Mouse (Mus musculus) hindbrain, embryonic 12.5 days (tissue): Measurements from ENCODE around the gene Gm5485. TPM values are rescaled to one million over a fixed set of nuclear protein-coding genes. Genes with fewer than 3 reads are reported as not detected.

Experiments used
- ATAC-seq: fragments of 200-750 bp; cut with Nextera tagmentation; 2 replicates; pipeline ENCODE4 v1.8.0; 2017; ENCODE audit warnings: moderate TSS enrichment; ENCODE audit not compliant: low FRiP score
- H3K27ac ChIP-seq: fragments of 300-500 bp; sonication (generic); 2 replicates; pipeline ENCODE4 v1.5.1; 2016; ENCODE audit warnings: mild to moderate bottlenecking
- H3K27me3 ChIP-seq: fragments of 300-500 bp; sonication (generic); 2 replicates; pipeline ENCODE4 v1.6.1; 2016; ENCODE audit warnings: mild to moderate bottlenecking
- H3K36me3 ChIP-seq: fragments of 300-500 bp; sonication (generic); 2 replicates; pipeline ENCODE4 v1.6.1; 2016; ENCODE audit warnings: mild to moderate bottlenecking
- H3K4me1 ChIP-seq: fragments of 300-500 bp; sonication (generic); 2 replicates; pipeline ENCODE4 v1.6.1; 2016
- H3K4me2 ChIP-seq: fragments of 300-500 bp; sonication (generic); replicated peaks from 2 replicates; pipeline ENCODE4 v1.6.1; 2016; ENCODE audit warnings: mild to moderate bottlenecking
- H3K4me3 ChIP-seq: fragments of 300-500 bp; sonication (generic); 2 replicates; pipeline ENCODE4 v1.5.1; 2016; ENCODE audit warnings: mild to moderate bottlenecking
- H3K9ac ChIP-seq: fragments of 300-500 bp; sonication (generic); 2 replicates; pipeline ENCODE4 v1.6.1; 2016; ENCODE audit warnings: mild to moderate bottlenecking, moderate library complexity
- H3K9me3 ChIP-seq: fragments of 300-500 bp; sonication (generic); replicated peaks from 2 replicates; pipeline ENCODE4 v1.6.1; 2016; ENCODE audit warnings: mild to moderate bottlenecking
- WGBS: fragments of 180-500 bp; shearing (Covaris S2); methylation state at CpG from one replicate; pipeline ENCODE4 v1.1.7; 2016; 5-methylcytosine and 5-hydroxymethylcytosine counted together
- polyA plus RNA-seq: library from polyadenylated mRNA; unstranded; fragments of >200 nt; fragmentation: Nextera tagmentation; extraction: Ambion mirVana; gene quantifications from 2 replicates; pipeline ENCODE4 v1.2.1, GENCODE M21; 2016

Gm5485 gene
- not detected in 2 replicates for polyA plus RNA-seq

DNA sequence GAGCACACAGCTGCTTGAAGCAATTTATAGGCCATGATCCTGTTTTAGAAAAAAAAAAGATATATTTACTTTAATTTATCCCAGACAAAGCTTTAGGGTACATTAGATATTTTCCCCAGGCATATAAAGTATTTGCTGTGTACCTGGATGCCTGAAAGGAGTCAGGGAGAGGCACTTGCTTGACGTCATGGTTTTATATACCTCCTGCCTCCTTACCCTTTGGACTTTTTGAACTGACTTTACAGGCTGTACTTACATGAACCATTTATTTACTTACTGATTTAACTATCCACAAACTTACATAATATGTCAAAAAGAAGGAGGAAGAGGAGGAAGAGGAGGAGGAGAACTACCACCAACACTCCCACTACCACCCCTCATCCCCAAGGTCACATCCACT lies at the start of gene Gm5485:
Gm5485 (minus strand) TSS at position 171 of the 400 bp plus-strand sequence.
- no peak within 1 kb of the TSS for H3K9ac ChIP-seq
- H3K27ac ChIP-seq: no peak within 1 kb of the TSS
- no peaks in the 10 kb centered on the region for H3K27me3 ChIP-seq
- no peak within 1 kb of the TSS for H3K4me2 ChIP-seq
- 89% methylated on average over 1 of the region's 1 CpGs for WGBS
- ATAC-seq: no peak
- H3K9me3 ChIP-seq: no peaks in the 10 kb centered on the region
- no peaks in the 10 kb centered on the region for H3K36me3 ChIP-seq
- H3K4me1 ChIP-seq: no peaks in the 10 kb centered on the region
- H3K4me3 ChIP-seq: no peak within 1 kb of the TSS

DNA sequence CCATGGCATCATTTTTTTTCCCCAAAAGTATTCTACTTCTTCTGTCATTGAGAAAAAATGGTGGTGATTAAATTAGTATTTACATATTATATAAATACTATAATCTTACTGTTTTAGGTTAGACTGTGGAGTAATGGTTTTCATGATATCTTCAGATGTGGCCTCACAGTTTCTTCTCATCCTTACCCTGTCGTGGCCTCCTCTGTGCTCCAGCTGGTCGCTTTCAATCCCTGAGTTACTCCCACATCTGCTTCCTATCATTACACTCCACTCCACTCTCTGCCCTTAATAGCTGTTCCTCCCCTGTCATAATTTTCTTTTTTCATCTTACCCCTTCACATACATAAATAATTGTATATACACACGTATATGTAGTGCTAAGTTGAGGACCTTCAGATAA lies 41.0 kb upstream of the Gm5485 start:
- no peak for ATAC-seq
- 79% methylated on average over 3 of the region's 3 CpGs for WGBS
- Histone ChIP-seq H3K27me3 (no peaks in the 10 kb centered on the region), H3K27ac (no peak overlapping the region), H3K36me3 (no peaks in the 10 kb centered on the region), H3K4me2 (no peak overlapping the region), H3K9me3 (no peaks in the 10 kb centered on the region), H3K4me1 (no peaks in the 10 kb centered on the region), H3K4me3 (no peak overlapping the region), H3K9ac (no peak overlapping the region)

DNA sequence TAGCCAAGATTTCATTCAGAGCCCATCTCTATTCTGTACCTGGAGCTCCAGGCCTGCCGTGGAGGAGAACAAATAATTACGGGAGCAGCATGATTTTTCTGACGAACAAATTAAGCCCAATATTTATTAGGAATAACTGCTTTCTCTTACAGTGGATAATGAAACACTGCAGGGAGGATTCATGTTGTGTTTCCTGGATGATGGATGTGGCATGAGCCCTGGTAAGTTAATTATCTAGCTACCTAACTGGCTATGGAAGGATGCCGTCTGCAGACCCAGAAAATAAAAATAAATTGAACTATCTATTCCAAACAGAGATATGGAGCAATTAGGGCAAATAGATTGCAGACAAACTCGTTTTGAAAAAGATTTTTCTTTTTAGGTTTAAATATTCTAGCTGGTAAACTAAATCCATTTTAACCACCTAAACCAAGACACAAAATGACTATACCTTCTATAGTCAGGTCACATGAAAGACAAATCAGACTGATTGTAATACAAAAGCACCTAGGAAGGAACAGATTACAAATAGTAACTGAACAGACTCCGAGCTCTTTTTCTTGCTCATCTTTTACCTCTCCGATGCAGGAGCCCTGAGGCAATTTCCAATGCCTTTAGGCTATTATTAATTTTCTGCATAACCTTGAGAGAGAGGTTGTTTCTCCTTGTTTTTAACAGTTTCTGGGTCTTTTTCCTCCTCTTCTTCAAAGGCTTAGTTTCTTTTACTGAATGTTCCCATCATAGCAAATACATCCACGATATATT lies 34.1 kb upstream of the Gm5485 start:
- WGBS: 68% methylated on average over 8 of the region's 8 CpGs
- Histone ChIP-seq H3K27ac (no peak overlapping the region), H3K9ac (no peak overlapping the region), H3K4me3 (no peak overlapping the region), H3K27me3 (no peaks in the 10 kb centered on the region), H3K4me1 (no peaks in the 10 kb centered on the region), H3K9me3 (no peaks in the 10 kb centered on the region), H3K36me3 (no peaks in the 10 kb centered on the region), H3K4me2 (no peak overlapping the region)
- no peak for ATAC-seq

DNA sequence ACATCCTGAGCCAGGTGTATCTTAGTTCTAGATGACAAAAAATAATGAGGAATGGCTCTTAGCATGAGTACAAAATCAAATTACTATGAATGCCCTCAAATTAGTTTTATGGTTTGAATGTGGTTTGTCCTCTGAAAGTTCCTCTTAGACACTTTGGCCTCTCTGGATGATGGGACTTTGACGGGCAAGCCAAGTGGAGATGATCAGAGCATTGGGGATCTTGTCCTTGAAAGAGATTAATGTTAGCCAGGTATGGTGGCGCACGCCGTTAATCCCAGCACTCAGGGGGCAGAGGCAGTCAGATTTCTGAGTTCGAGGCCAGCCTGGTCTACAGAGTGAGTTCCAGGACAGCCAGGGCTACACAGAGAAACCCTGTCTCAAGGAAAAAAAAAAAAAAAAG lies 32.4 kb upstream of the Gm5485 start:
- WGBS: 94% methylated on average over 5 of the region's 5 CpGs
- no peak overlapping the region for H3K4me2 ChIP-seq
- H3K36me3 ChIP-seq: no peaks in the 10 kb centered on the region
- H3K9me3 ChIP-seq: no peaks in the 10 kb centered on the region
- H3K9ac ChIP-seq: no peak overlapping the region
- no peaks in the 10 kb centered on the region for H3K27me3 ChIP-seq
- no peak overlapping the region for H3K4me3 ChIP-seq
- no peaks in the 10 kb centered on the region for H3K4me1 ChIP-seq
- H3K27ac ChIP-seq: no peak overlapping the region
- ATAC-seq: no peak

DNA sequence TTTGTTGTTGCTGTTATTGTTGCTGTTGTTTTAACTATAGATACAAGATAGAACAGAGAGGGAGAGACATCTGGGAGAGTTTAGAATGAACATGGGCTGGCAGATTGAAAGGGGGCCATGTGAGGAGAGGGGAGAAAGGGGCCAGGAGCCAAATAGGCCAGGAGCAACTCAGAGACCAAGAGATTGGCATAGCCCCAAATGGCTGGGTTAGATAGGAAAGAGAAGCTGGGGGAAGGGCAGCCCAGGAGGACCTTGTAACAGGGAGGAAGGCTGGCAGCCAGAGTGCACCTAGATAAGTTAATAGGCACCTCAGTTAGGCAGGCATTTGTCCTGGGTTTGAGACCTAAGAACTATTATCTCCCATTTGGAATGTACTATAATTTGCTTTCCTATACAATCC lies 25.3 kb upstream of the Gm5485 start:
- H3K4me3 ChIP-seq: no peak overlapping the region
- no peak overlapping the region for H3K4me2 ChIP-seq
- no peaks in the 10 kb centered on the region for H3K9me3 ChIP-seq
- H3K4me1 ChIP-seq: no peaks in the 10 kb centered on the region
- no peaks in the 10 kb centered on the region for H3K36me3 ChIP-seq
- H3K27me3 ChIP-seq: no peaks in the 10 kb centered on the region
- H3K9ac ChIP-seq: no peak overlapping the region
- no peak overlapping the region for H3K27ac ChIP-seq
- ATAC-seq: no peak

DNA sequence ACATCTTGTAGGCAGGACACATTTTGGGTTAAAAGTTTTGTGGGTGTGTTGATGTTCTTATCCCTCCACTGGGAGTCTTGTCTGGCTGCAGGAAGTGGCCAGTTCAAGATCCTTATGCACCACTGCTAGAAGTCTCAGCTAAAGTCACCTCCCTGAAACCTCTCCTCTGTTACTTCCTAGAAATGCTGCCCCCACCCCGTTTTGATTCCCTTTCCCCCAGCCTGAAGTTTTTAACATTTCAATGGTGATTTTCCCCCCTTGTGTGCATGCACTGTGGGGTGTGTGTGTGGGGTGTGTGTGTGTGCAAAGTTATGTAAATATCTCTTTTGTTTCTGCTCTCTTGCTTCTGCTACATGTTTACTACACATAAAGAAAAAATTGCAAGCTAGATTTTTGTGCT lies 23.2 kb upstream of the Gm5485 start:
- ATAC-seq: no peak
- Histone ChIP-seq H3K36me3 (no peaks in the 10 kb centered on the region), H3K27me3 (no peaks in the 10 kb centered on the region), H3K4me3 (no peak overlapping the region), H3K9ac (no peak overlapping the region), H3K27ac (no peak overlapping the region), H3K9me3 (no peaks in the 10 kb centered on the region), H3K4me2 (no peak overlapping the region), H3K4me1 (no peaks in the 10 kb centered on the region)
- 12% methylated on average over 1 of the region's 1 CpGs for WGBS

DNA sequence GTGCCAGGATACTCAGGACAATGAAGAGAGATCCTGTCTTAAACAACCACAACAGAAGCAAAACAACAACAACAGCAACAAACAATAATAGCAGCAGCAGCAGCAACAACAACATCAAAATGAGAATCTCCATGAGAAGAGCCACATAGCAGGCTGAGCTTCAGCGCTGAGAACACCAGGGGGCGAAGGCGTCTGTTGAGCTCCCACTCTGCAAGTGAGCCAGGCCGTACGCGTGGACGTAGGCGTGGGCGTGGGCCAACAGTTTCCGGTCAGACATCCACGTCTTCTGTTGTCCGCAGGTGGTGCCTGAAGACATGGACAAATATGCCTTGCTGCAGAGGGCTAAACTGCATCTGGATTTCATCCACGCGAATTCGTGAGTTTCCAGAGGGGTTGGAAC lies 18.8 kb upstream of the Gm5485 start, which contains the start of gene Morc1:
Morc1 (plus strand) TSS at position 211 of the 400 bp plus-strand sequence.
- 91% methylated on average over 15 of the region's 15 CpGs for WGBS
- no peaks in the 10 kb centered on the region for H3K9me3 ChIP-seq
- H3K36me3 ChIP-seq: no peaks in the 10 kb centered on the region
- no peak within 1 kb of the TSS for H3K4me3 ChIP-seq
- no peak within 1 kb of the TSS for H3K4me2 ChIP-seq
- no peak for ATAC-seq
- no peaks in the 10 kb centered on the region for H3K4me1 ChIP-seq
- H3K9ac ChIP-seq: no peak within 1 kb of the TSS
- no peak within 1 kb of the TSS for H3K27ac ChIP-seq
- no peaks in the 10 kb centered on the region for H3K27me3 ChIP-seq

DNA sequence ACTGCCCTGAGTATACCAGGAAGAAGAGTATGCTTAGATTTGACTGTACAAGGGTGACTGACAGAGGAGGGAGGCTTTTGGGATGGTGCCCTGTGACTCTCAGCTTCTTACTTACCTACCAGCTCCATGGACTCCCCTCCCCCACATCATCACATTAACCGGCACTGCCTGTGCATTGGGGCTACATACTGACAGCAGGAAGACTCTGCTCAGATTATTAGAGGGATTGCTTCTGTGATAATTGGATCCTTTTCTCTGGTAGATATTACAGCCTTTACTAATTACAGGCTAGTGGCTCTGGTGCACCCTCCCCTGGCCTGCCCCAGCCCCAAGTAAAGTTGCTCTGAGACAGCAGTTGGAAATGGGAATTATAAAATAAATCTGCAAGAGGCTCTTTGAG lies 17.2 kb upstream of the Gm5485 start:
- ATAC-seq: no peak
- Histone ChIP-seq H3K4me3 (no peak overlapping the region), H3K4me2 (no peak overlapping the region), H3K36me3 (no peaks in the 10 kb centered on the region), H3K4me1 (no peaks in the 10 kb centered on the region), H3K9me3 (no peaks in the 10 kb centered on the region), H3K9ac (no peak overlapping the region), H3K27ac (no peak overlapping the region), H3K27me3 (no peaks in the 10 kb centered on the region)
- 69% methylated on average over 1 of the region's 1 CpGs for WGBS

DNA sequence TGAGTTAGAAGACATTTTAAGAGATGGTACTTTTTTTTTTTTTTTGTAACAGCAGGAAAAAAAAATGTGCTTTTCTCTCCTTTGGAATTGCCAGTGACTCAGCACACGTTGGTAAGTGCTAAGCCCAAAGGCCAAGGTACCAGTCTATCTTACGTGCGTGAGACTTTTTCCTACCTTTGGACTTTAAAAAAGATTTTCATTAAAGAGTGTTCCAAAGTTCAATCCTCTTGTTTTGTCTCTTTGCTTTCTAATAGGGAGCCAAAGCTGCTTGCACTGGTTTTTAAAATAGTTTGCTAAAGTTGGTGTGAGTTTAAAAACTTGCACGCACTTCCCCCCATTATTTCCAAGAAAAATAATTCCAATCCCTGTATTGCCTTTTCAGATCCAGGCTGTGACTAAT lies 11.9 kb upstream of the Gm5485 start:
- no peaks in the 10 kb centered on the region for H3K9me3 ChIP-seq
- no peak for ATAC-seq
- H3K27me3 ChIP-seq: no peaks in the 10 kb centered on the region
- no peak overlapping the region for H3K4me2 ChIP-seq
- H3K36me3 ChIP-seq: no peaks in the 10 kb centered on the region
- H3K27ac ChIP-seq: no peak overlapping the region
- no peaks in the 10 kb centered on the region for H3K4me1 ChIP-seq
- H3K9ac ChIP-seq: no peak overlapping the region
- 78% methylated on average over 4 of the region's 4 CpGs for WGBS
- H3K4me3 ChIP-seq: no peak overlapping the region

DNA sequence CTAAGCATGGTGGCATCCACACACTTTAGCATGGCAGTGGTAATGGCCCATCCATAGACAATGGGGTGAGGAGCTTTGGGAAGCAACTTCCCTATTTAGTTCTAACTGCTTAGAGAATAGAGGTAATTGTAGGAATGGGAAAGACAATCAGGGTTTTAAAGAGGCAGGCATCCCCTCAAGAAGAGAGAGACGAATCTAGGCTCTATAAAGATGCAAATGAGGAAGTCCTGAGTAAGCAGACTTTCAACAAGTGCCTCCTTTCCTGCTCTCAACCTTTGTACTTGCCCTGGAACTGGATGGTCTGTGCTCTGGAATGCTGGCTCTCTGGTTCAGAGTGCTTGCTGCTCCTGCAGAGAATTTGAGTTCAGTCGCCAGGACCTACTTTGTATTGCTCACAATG lies 10.3 kb upstream of the Gm5485 start:
- H3K27ac ChIP-seq: no peak overlapping the region
- ATAC-seq: no peak
- H3K4me1 ChIP-seq: no peaks in the 10 kb centered on the region
- no peaks in the 10 kb centered on the region for H3K9me3 ChIP-seq
- no peak overlapping the region for H3K4me3 ChIP-seq
- H3K36me3 ChIP-seq: no peaks in the 10 kb centered on the region
- H3K27me3 ChIP-seq: no peaks in the 10 kb centered on the region
- no peak overlapping the region for H3K9ac ChIP-seq
- no peak overlapping the region for H3K4me2 ChIP-seq
- WGBS: 25% methylated on average over 2 of the region's 2 CpGs

DNA sequence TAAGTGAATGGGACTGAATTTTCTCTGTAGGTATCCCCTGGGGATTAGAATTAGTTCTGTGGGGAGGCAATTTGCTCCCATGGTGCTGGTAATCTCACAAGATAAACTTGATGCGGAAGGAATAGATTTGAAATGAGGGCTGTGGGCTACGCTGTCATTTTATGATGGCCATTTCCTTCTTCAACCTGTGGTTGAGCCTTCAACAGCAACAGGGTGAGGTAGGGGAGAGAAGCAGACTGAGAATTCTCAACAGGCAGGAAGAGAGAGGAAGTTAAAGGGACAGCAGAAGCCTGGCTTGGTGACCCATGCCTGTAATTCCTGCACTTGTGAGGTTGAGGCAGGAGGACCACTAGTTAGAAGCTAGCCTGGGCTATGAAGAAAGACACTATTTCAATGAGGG lies 6.8 kb upstream of the Gm5485 start:
- H3K4me1 ChIP-seq: no peaks in the 10 kb centered on the region
- WGBS: 84% methylated on average over 2 of the region's 2 CpGs
- H3K4me2 ChIP-seq: no peak overlapping the region
- H3K27ac ChIP-seq: no peak overlapping the region
- H3K36me3 ChIP-seq: no peaks in the 10 kb centered on the region
- H3K9ac ChIP-seq: no peak overlapping the region
- ATAC-seq: no peak
- no peaks in the 10 kb centered on the region for H3K27me3 ChIP-seq
- H3K4me3 ChIP-seq: no peak overlapping the region
- H3K9me3 ChIP-seq: no peaks in the 10 kb centered on the region

DNA sequence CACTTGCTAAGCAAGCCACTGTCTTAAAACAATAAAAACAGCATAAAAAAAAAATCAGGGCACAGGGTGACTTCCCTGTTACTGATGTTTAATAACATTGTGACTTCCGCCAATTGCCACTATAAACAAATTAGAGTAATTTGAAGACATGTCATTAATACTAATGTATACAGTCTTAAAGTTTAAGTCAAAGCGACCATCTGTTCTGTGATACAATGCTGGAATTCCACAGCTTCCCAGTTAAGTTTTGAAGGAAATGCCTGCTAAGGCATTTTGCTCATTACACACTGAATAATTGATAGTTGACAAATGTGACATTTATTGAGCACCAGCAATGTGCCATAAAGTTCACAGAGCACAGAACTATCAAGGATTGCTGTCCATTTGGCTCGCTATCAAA lies 6.3 kb upstream of the Gm5485 start:
- Histone ChIP-seq H3K9me3 (no peaks in the 10 kb centered on the region), H3K4me3 (no peak overlapping the region), H3K4me2 (no peak overlapping the region), H3K27me3 (no peaks in the 10 kb centered on the region), H3K27ac (no peak overlapping the region), H3K36me3 (no peaks in the 10 kb centered on the region), H3K9ac (no peak overlapping the region), H3K4me1 (no peaks in the 10 kb centered on the region)
- ATAC-seq: no peak
- WGBS: 89% methylated on average over 3 of the region's 3 CpGs

DNA sequence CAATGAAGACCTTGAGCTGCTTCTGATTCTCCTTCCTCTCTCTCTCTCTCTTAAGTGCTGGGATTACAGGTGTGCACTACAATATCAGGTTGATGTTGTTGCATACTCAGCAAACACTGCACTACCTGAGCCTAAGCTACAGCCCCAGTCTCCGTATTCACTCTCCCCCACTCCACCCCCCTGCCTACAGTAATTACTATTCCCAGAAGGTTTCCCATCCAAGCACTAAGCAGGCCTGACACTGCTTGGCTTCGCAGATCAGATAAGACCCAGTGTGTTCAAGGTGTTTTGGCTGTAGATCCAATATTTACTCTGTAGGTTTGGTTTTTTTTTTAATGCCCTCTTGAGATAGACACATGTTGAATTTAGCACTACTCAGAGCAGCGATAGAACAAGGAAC lies 2.1 kb downstream of the Gm5485 start:
- H3K4me2 ChIP-seq: no peak overlapping the region
- no peak for ATAC-seq
- 65% methylated on average over 3 of the region's 3 CpGs for WGBS
- H3K36me3 ChIP-seq: no peaks in the 10 kb centered on the region
- no peak overlapping the region for H3K4me3 ChIP-seq
- H3K9ac ChIP-seq: no peak overlapping the region
- H3K4me1 ChIP-seq: 0 out of 2 replicates have a peak, but pooled peaks cover 3% of the 10 kb centered on the region
- H3K27ac ChIP-seq: no peak overlapping the region
- H3K9me3 ChIP-seq: no peaks in the 10 kb centered on the region
- no peaks in the 10 kb centered on the region for H3K27me3 ChIP-seq
